Mouse (Mus musculus): Measurements from ENCODE around the gene Faim2. TPM values are rescaled to one million over a fixed set of nuclear protein-coding genes. Genes with fewer than 3 reads are reported as not detected.

Gene Faim2
- polyA plus RNA-seq (2012), result not detected in 2 replicates

GRCm38 (mm10) chr15:99527629-99528353 lies at the start of gene Faim2:
TSS of gene Faim2 (minus strand) at chr15:99528165.
- Histone ChIP-seq H3K9me3 (ENCODE audit: control insufficient read depth, low read length) (no peaks in the 10 kb centered on the region), H3K4me1 (ENCODE audit: control insufficient read depth) (no peaks in the 10 kb centered on the region), H3K4me3 (replicated peaks) (no peak within 1 kb of the TSS), H3K27me3 (ENCODE audit: control insufficient read depth) (peaks cover 8% of the 10 kb centered on the region), H3K36me3 (ENCODE audit: control insufficient read depth) (no peaks in the 10 kb centered on the region)
- TF ChIP-seq GATA1 (IDR thresholded peaks at IDR 0.05; ENCODE audit: low read length) (no peak), TAL1 (IDR thresholded peaks at IDR 0.05; ENCODE audit: low read length) (no peak)

- no peaks in the 10 kb centered on the region for H3K9me3 ChIP-seq (ENCODE audit: control insufficient read depth, low read length)
- no peaks in the 10 kb centered on the region for H3K36me3 ChIP-seq (ENCODE audit: control insufficient read depth)
- H3K27me3 ChIP-seq (ENCODE audit: control insufficient read depth), result no peaks in the 10 kb centered on the region
- no peaks in the 10 kb centered on the region for H3K4me1 ChIP-seq (ENCODE audit: control insufficient read depth)
- TF ChIP-seq GATA1 (IDR thresholded peaks at IDR 0.05; ENCODE audit: low read length) (no peak), TAL1 (IDR thresholded peaks at IDR 0.05; ENCODE audit: low read length) (no peak)
- no peak overlapping the region for H3K4me3 ChIP-seq (replicated peaks)
Measured at GRCm38 (mm10) chr15:99569123-99569522, 41.2 kb upstream of the Faim2 start.

- Histone ChIP-seq H3K4me1 (ENCODE audit: control insufficient read depth) (no peaks in the 10 kb centered on the region), H3K4me3 (replicated peaks) (no peak overlapping the region), H3K9me3 (ENCODE audit: control insufficient read depth, low read length) (no peaks in the 10 kb centered on the region), H3K27me3 (ENCODE audit: control insufficient read depth) (no peaks in the 10 kb centered on the region), H3K36me3 (ENCODE audit: control insufficient read depth) (no peaks in the 10 kb centered on the region)
- TF ChIP-seq GATA1 (IDR thresholded peaks at IDR 0.05; ENCODE audit: low read length) (no peak), TAL1 (IDR thresholded peaks at IDR 0.05; ENCODE audit: low read length) (no peak)
Measured at GRCm38 (mm10) chr15:99568682-99569081, 40.7 kb upstream of the Faim2 start.

GRCm38 (mm10) chr15:99567371-99567770 lies 39.4 kb upstream of the Faim2 start:
- no peak for TF ChIP-seq GATA1 (IDR thresholded peaks at IDR 0.05; ENCODE audit: low read length)
- TF ChIP-seq TAL1 (IDR thresholded peaks at IDR 0.05; ENCODE audit: low read length), result no peak
- H3K9me3 ChIP-seq (ENCODE audit: control insufficient read depth, low read length), result no peaks in the 10 kb centered on the region
- H3K4me3 ChIP-seq (replicated peaks), result no peak overlapping the region
- no peaks in the 10 kb centered on the region for H3K4me1 ChIP-seq (ENCODE audit: control insufficient read depth)
- H3K36me3 ChIP-seq (ENCODE audit: control insufficient read depth), result no peaks in the 10 kb centered on the region
- H3K27me3 ChIP-seq (ENCODE audit: control insufficient read depth), result no peaks in the 10 kb centered on the region

GRCm38 (mm10) chr15:99560246-99560645 lies 32.3 kb upstream of the Faim2 start:
- TF ChIP-seq TAL1 (IDR thresholded peaks at IDR 0.05; ENCODE audit: low read length) (no peak), GATA1 (IDR thresholded peaks at IDR 0.05; ENCODE audit: low read length) (no peak)
- Histone ChIP-seq H3K9me3 (ENCODE audit: control insufficient read depth, low read length) (no peaks in the 10 kb centered on the region), H3K4me3 (replicated peaks) (no peak overlapping the region), H3K36me3 (ENCODE audit: control insufficient read depth) (no peaks in the 10 kb centered on the region), H3K27me3 (ENCODE audit: control insufficient read depth) (no peaks in the 10 kb centered on the region), H3K4me1 (ENCODE audit: control insufficient read depth) (no peaks in the 10 kb centered on the region)

GRCm38 (mm10) chr15:99558947-99559346 lies 31.0 kb upstream of the Faim2 start:
- H3K27me3 ChIP-seq (ENCODE audit: control insufficient read depth), result no peaks in the 10 kb centered on the region
- H3K4me3 ChIP-seq (replicated peaks), result no peak overlapping the region
- H3K36me3 ChIP-seq (ENCODE audit: control insufficient read depth), result no peaks in the 10 kb centered on the region
- H3K4me1 ChIP-seq (ENCODE audit: control insufficient read depth), result no peaks in the 10 kb centered on the region
- no peak for TF ChIP-seq GATA1 (IDR thresholded peaks at IDR 0.05; ENCODE audit: low read length)
- no peak for TF ChIP-seq TAL1 (IDR thresholded peaks at IDR 0.05; ENCODE audit: low read length)
- H3K9me3 ChIP-seq (ENCODE audit: control insufficient read depth, low read length), result no peaks in the 10 kb centered on the region

GRCm38 (mm10) chr15:99553767-99554166 lies 25.8 kb upstream of the Faim2 start:
- H3K4me3 ChIP-seq (replicated peaks), result no peak overlapping the region
- H3K4me1 ChIP-seq (ENCODE audit: control insufficient read depth), result no peaks in the 10 kb centered on the region
- no peaks in the 10 kb centered on the region for H3K36me3 ChIP-seq (ENCODE audit: control insufficient read depth)
- no peak for TF ChIP-seq GATA1 (IDR thresholded peaks at IDR 0.05; ENCODE audit: low read length)
- TF ChIP-seq TAL1 (IDR thresholded peaks at IDR 0.05; ENCODE audit: low read length), result no peak
- H3K27me3 ChIP-seq (ENCODE audit: control insufficient read depth), result no peaks in the 10 kb centered on the region
- H3K9me3 ChIP-seq (ENCODE audit: control insufficient read depth, low read length), result peaks cover 6% of the 10 kb centered on the region; the same call in 1 of the 2 replicates

GRCm38 (mm10) chr15:99549901-99550300 lies 21.9 kb upstream of the Faim2 start:
- Histone ChIP-seq H3K4me1 (ENCODE audit: control insufficient read depth) (no peaks in the 10 kb centered on the region), H3K9me3 (ENCODE audit: control insufficient read depth, low read length) (peaks cover 6% of the 10 kb centered on the region; the same call in 1 of the 2 replicates), H3K27me3 (ENCODE audit: control insufficient read depth) (no peaks in the 10 kb centered on the region), H3K36me3 (ENCODE audit: control insufficient read depth) (no peaks in the 10 kb centered on the region), H3K4me3 (replicated peaks) (no peak overlapping the region)
- TF ChIP-seq GATA1 (IDR thresholded peaks at IDR 0.05; ENCODE audit: low read length), result no peak
- no peak for TF ChIP-seq TAL1 (IDR thresholded peaks at IDR 0.05; ENCODE audit: low read length)

GRCm38 (mm10) chr15:99547732-99548131 lies 19.8 kb upstream of the Faim2 start:
- no peaks in the 10 kb centered on the region for H3K4me1 ChIP-seq (ENCODE audit: control insufficient read depth)
- no peaks in the 10 kb centered on the region; the same call in 1 of the 2 replicates for H3K9me3 ChIP-seq (ENCODE audit: control insufficient read depth, low read length)
- H3K4me3 ChIP-seq (replicated peaks), result no peak overlapping the region
- H3K27me3 ChIP-seq (ENCODE audit: control insufficient read depth), result no peaks in the 10 kb centered on the region; the same call in 1 of the 2 replicates
- TF ChIP-seq TAL1 (IDR thresholded peaks at IDR 0.05; ENCODE audit: low read length) (no peak), GATA1 (IDR thresholded peaks at IDR 0.05; ENCODE audit: low read length) (no peak)
- no peaks in the 10 kb centered on the region for H3K36me3 ChIP-seq (ENCODE audit: control insufficient read depth)
